Mouse (Mus musculus) c-Kit-positive CD71-negative TER-119-negative erythroid progenitor cells, embryonic 14.5 days (primary cell): ENCODE data around the gene 1700040F15Rik.
"Not testable (repeated sequence)": the region's sequence is repeated elsewhere in the genome, so short reads cannot be mapped to it uniquely, and the experiment has no call there.

ENCODE experiments used
- DNase-seq: peaks from one replicate; pipeline ENCODE4 v3.0.0-alpha.2; 2013; ENCODE audit warnings: low read depth

Gene 1700040F15Rik

GRCm38 (mm10) chrY:61101947-61102346 lies at the start of gene 1700040F15Rik:
1700040F15Rik (plus strand) TSS chrY:61102247.
- DNase-seq = not testable (repeated sequence)
